Mouse (Mus musculus): ENCODE measurements at regions not wholly inside any gene's neighbourhood (a gene's known extent, or its start where the extent isn't known, plus 50 kb on each side); places are given as distances from the start of the nearest gene placed in this dataset.

DNA sequence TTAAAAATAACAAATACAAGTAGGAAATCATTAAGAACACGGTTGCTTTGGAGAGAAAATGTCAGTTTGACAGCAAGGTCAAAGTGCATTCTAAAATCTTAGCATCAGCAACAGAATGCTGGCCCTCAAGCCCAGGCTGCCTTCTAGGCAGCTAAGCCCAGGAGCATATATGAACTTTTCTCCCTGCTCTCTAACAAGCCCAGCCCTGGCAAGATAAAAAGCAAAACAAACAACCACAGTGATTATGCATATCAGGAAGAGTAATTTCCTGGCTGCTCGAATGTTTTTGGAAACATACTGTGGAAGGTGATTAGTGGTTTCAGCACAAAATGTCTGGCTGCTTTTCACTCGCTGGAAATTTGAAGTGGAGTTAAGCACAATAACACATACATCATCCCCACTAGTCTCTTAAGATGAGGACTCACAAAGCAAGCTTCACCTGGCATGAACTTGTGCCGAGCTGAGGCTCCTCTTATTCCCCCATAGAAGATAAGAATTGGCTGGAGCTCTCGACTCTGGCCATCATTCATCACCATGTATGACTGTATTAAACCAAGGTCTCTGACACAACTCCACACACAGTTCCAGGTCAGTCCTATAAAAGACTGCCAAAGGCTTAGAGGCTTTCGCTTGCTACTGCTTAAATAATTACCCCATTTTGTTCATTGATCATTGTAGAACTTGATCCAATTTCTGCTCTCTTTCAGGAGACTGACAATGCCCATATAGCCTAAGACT, 574.0 kb downstream of the Rps29 start:
- Histone ChIP-seq H3K4me3 (ENCODE audit: insufficient read depth, low read depth, low read length) (no peak overlapping the region), H3K27ac (replicated peaks; ENCODE audit: low read depth, low read length) (no peak overlapping the region), H3K4me1 (ENCODE audit: control insufficient read depth, insufficient read depth, insufficient read length, low read length) (no peaks in the 10 kb centered on the region)

DNA sequence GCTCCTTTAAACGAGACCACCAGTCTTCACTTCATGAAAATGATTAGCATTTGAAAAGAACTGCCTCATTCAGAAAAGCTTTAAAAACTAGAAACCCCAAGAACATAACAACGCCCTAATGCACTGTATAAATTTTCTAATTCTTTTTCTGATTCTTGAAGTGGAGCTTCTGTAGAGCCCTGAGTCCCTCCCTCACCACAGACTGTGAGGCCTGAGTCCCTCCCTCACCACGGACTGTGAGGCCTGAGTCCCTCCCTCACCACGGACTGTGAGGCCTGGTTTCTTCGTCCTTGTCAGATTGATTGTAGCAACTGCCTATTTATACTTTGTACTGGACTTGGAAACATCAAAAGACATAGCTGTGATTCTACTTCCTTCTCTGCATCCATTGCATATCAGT, 579.1 kb downstream of the Rps29 start:
- Histone ChIP-seq H3K4me3 (ENCODE audit: insufficient read depth, low read depth, low read length) (no peak overlapping the region), H3K27ac (replicated peaks; ENCODE audit: low read depth, low read length) (no peak overlapping the region), H3K4me1 (ENCODE audit: control insufficient read depth, insufficient read depth, insufficient read length, low read length) (no peaks in the 10 kb centered on the region)

DNA sequence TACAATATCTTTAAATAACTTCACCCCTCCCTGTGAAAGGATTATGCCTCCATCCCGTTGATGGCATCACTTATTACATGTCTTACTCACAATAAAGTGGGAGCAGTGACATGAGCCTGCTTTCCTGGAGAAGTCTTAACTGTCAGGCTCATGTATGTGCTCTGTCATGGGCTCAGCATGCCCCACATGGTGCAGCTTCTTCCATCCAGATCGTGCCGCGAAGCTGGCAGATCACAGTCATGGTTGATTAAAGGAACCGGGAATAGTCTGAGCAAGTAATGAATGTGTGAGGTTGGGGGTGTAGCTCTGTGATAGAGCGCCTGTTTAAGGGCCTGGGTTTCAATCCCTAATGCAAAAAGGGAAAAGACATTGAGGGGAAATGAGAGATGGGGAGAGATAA, 581.5 kb downstream of the Rps29 start:
- H3K4me3 ChIP-seq (ENCODE audit: insufficient read depth, low read depth, low read length) = no peak overlapping the region
- no peak overlapping the region for H3K27ac ChIP-seq (replicated peaks; ENCODE audit: low read depth, low read length)
- H3K4me1 ChIP-seq (ENCODE audit: control insufficient read depth, insufficient read depth, insufficient read length, low read length) = no peaks in the 10 kb centered on the region

DNA sequence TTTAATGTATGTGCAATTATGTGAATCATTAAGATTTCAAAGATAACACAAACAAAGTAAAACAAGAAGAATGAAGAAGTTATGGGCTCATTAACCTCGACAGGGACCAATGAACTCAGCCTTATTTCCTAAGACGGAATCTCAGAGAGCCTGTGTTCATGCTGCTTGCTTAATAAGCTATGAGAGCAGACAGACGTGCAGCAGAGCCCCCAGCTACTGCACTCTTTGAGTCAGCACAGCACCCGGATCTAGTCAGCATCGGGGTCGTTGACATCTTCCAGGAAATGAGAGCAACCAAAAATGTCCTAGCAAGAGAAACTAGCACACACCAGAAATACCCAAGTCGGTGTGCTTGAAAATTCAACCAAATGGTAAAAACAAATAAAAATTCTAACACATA, 582.1 kb downstream of the Rps29 start:
- Histone ChIP-seq H3K4me1 (ENCODE audit: control insufficient read depth, insufficient read depth, insufficient read length, low read length) (no peaks in the 10 kb centered on the region), H3K4me3 (ENCODE audit: insufficient read depth, low read depth, low read length) (no peak overlapping the region), H3K27ac (replicated peaks; ENCODE audit: low read depth, low read length) (no peak overlapping the region)

DNA sequence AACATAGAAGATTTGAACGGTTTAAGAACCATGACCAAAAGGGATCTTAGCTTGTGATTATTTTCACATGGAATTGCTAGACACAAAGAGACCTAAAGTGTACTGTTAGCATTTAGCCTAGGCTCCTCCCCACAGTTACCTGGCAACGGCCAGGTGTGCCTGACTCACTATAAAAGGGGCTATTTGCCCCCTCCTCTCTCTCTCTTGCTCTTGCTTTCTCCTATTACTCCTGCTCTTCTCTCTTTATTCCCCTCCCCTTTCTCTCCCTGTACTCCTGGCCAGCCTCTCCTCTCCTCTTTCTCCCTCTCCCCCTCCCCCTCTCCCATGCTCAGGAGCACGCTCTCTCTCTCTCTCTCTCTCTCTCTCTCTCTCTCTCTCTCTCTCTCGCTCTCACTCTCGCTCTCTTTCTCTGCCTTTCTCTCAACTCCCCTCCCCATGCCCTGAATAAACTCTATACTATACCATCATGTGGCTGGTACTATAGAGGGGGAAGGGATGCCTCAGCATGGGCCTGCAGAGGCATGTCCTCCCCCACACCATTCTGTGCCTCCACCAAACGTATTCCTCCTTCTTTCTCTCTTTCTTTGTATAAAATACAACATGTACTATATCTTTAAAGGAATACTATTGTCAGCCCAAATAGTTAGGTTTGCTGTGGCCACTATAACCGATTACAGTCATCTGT, 603.9 kb downstream of the Rps29 start:
- no peak overlapping the region for H3K27ac ChIP-seq (replicated peaks; ENCODE audit: low read depth, low read length)
- H3K4me1 ChIP-seq (ENCODE audit: control insufficient read depth, insufficient read depth, insufficient read length, low read length) = no peaks in the 10 kb centered on the region
- H3K4me3 ChIP-seq (ENCODE audit: insufficient read depth, low read depth, low read length) = no peak overlapping the region

DNA sequence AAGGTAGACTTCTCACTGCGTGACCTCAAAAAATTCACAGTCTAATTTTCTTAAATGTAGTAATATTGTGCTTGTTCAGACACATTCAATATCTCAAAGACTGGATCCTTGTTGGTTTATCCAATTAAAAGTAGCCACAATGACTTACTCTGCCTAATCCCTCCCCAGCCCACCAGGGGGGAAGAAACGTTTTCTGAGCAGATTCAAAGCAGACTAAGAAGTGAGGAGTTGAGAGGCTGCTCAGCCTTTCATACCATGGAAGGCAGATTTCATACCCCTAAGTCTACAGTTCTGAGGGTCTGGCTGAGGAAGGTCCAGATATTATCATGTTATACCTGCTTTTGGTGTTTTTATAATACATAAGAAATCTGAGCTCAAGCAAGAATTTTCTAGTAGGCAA, 604.7 kb downstream of the Rps29 start:
- Histone ChIP-seq H3K4me3 (ENCODE audit: insufficient read depth, low read depth, low read length) (no peak overlapping the region), H3K4me1 (ENCODE audit: control insufficient read depth, insufficient read depth, insufficient read length, low read length) (no peaks in the 10 kb centered on the region), H3K27ac (replicated peaks; ENCODE audit: low read depth, low read length) (no peak overlapping the region)

DNA sequence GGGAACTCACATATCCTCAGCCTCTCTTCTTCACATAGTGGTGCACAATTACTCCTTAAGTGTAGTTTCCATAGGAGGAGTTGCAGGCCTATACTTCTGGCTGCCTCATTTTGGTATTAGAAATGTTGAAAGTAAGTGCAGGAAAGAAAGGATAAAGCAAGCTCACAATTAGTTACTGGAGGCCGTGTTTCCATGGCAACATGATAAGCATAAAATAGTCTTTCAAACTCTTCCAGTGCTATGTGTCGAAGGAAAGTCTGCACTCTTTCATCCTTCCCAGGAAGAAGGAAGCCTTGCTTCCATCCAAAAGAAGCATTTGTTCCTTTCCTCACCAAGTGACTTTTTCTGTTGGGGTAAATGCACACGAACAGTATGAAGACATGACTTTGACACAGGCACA, 617.2 kb downstream of the Rps29 start:
- Histone ChIP-seq H3K27ac (replicated peaks; ENCODE audit: low read depth, low read length) (no peak overlapping the region), H3K4me3 (ENCODE audit: insufficient read depth, low read depth, low read length) (no peak overlapping the region), H3K4me1 (ENCODE audit: control insufficient read depth, insufficient read depth, insufficient read length, low read length) (no peaks in the 10 kb centered on the region)

DNA sequence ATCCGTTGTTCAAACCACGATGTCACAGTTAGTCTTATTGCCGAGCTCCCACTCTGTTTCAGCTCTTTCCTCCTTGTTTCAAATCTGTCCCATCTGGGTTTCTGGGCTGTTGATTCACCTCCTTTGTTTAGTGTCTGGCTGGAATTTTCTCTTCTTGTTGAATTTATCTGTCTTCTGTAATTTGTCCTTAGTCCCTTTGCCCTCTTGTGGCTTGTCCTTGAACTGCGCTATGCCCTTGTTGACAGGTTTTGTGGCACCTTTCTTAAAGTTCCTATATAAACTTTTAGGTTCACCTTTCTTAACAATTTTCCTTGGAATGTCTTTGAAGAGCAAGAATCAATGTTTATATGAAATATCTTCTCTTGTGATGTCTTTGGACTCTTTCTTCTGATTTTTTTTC, 658.2 kb downstream of the Rps29 start:
- Histone ChIP-seq H3K4me1 (ENCODE audit: control insufficient read depth, insufficient read depth, insufficient read length, low read length) (no peaks in the 10 kb centered on the region), H3K4me3 (ENCODE audit: insufficient read depth, low read depth, low read length) (no peak overlapping the region)

DNA sequence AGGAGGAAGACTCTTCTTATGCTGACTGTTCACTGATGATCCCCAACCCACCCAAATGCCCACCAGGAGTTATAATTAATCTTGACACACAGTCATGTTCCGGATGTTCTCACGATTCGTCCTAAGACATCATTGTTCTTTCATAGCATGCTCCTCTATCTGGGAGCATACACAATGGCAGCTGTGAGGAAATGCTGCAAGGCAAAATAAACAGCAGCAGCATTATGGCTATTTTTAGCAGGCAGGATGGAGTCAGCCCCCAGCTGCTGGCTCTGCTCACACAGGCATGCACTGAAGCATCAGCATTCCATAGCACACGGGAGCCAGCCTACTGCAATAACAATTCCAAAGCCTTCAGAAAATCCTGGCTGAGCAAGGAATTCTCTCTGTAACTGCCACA, 696.0 kb downstream of the Rps29 start:
- no peak overlapping the region for H3K4me3 ChIP-seq (ENCODE audit: insufficient read depth, low read depth, low read length)
- no peak overlapping the region for H3K27ac ChIP-seq (replicated peaks; ENCODE audit: low read depth, low read length)
- H3K4me1 ChIP-seq (ENCODE audit: control insufficient read depth, insufficient read depth, insufficient read length, low read length) = no peaks in the 10 kb centered on the region

More for the DNA sequence above, 658.2 kb downstream of the Rps29 start:
- H3K27ac ChIP-seq (replicated peaks; ENCODE audit: low read depth, low read length) = no peak overlapping the region

DNA sequence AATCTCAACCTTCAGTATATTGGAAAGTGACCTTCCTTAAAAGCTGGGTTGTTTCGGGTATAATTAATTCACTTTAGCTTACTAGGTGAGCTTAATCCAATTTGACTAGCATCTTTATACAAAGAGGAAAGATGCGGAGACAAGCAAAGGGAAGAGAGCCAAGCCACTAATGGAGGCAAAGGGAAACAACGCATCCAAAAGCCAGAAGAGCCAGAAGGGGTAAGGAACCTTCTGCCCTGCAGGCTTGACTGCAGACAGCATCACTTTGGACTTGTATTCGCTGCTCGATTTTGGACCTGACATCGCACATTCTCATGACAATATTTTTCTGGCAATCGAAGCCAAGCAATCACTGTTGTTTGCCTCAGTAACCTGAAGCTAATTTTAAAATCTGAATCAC, 700.8 kb downstream of the Rps29 start:
- Histone ChIP-seq H3K4me1 (ENCODE audit: control insufficient read depth, insufficient read depth, insufficient read length, low read length) (no peaks in the 10 kb centered on the region), H3K27ac (replicated peaks; ENCODE audit: low read depth, low read length) (no peak overlapping the region), H3K4me3 (ENCODE audit: insufficient read depth, low read depth, low read length) (no peak overlapping the region)

DNA sequence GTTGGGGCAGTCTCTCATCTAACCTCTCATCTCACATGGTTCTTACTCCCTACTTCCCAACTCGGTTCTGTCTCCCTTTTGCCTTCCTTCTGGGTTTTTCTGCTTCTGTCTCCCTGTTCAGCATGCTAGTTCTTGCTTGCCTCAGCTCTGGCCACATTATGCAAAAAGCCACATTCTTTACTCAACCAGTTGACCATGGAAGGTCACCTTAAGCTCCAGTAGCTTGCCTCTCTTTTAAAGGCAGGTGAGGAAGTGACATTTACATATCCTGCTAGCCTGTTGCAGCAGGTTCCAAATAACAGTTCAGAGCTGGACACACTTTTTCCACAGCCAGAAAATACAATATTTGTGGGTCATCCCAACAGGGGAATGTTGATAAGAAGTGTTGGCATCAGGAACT, 732.4 kb downstream of the Rps29 start:
- H3K4me1 ChIP-seq (ENCODE audit: control insufficient read depth, insufficient read depth, insufficient read length, low read length) = no peaks in the 10 kb centered on the region
- no peak overlapping the region for H3K4me3 ChIP-seq (ENCODE audit: insufficient read depth, low read depth, low read length)
- H3K27ac ChIP-seq (replicated peaks; ENCODE audit: low read depth, low read length) = no peak overlapping the region

DNA sequence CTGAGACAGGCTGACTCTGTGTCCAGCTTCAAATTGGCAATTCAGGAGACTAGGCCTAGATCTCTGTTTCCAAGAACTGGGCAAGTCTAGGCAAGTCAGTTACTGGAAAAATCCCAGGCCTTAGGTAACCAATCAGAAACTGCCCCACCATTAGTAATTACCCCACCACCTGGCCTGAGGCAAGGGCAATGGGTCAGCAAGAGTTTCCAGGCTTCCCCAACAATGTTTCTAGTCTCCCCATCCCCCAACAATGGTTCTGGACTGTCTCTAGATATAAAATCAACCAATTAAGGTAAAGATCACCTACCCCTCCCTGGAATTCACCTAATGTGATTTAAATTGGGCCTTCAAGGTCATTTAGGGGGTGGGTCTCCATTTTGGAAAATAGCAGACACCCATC, 734.0 kb downstream of the Rps29 start:
- no peaks in the 10 kb centered on the region for H3K4me1 ChIP-seq (ENCODE audit: control insufficient read depth, insufficient read depth, insufficient read length, low read length)
- H3K4me3 ChIP-seq (ENCODE audit: insufficient read depth, low read depth, low read length) = no peak overlapping the region
- H3K27ac ChIP-seq (replicated peaks; ENCODE audit: low read depth, low read length) = no peak overlapping the region
